Mouse (Mus musculus) testis, postnatal 14 days (tissue): ENCODE measurements around the gene Olfr983.

Experiments used
- DNase-seq: peaks from one replicate; pipeline ENCODE4 v3.0.0; 2021; ENCODE audit warnings: low spot score

Gene Olfr983

GRCm38 (mm10) chr9:40093495-40093894, at the start of gene Olfr983:
Olfr983 (minus strand) TSS chr9:40093595.
- no peak for DNase-seq

- no peak for DNase-seq
Observed at GRCm38 (mm10) chr9:40141544-40141943, 48.1 kb upstream of the Olfr983 start.

DNA sequence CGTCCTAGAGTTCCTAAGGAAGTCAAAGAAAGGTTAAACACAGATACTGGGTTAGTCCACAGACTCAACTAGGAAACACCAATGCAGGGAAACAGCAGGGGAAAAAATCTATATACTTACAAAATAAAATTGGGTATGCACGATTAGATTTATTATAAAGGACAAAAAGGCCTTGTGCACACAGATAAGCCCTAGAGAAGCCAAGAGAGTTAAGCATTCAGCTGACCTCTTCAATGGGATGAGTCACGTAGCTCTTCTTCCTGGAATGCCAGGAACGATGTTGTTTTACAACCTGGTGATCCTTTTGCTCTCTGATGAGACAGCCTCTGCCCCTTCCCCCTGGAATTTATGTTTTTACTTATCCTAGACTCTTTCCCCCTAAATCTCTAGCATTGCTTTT, 46.1 kb upstream of the Olfr983 start:
- DNase-seq: no peak

DNA sequence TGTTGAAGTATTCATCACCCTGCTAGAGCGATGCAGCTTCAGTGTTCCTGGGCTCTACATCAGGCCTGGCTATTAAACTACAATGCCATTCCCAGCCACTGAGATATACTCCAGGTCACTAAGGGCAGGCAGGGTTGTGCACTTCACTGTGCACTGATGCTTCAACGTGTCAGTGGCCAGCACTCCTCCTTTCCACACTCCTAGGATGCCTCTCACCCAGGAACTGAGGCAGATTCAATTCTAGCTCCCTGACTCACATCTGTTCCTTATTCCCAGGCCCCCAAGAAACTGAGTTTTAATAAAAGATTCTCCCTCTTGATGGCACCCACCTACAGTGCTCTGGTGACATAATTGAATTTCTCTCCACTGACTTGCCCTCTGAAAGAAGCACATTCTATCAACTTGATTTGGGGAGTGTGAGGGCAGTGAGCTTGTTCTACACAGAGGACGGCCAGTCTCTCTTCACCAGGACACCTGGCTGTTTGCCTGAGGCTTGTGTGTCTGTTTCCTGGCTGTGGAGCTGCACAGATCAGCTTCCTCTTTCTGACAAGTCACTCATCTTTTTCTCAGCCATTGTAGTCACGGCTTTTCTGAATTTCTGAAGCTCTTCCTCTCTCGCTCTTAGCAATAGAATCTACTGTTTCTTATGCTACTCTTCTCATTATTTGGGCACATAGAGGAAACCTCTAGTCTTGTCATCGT, 43.7 kb upstream of the Olfr983 start:
- DNase-seq: no peak

GRCm38 (mm10) chr9:40130556-40130955, 37.2 kb upstream of the Olfr983 start:
- DNase-seq: no peak

DNA sequence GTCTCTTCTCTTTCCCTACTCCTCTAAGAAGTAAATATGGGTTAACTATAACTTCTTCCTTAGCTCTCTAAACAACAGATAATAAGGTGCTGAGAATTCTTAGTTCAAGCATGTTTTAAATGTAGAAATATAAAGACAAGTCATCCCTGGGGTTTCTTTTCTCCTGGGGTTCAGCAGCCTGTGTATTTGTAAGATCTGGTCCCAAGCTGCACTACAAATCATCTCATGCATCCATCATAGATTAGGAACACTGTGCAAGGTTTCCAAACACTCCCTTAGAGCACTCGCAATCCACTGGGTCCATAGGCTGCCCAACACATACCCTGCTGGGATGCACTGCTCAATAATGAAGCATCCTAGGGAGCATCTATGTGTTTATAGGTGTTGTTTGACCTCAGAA, 36.7 kb upstream of the Olfr983 start, which contains the start of gene Olfr985:
Gene Olfr985, minus strand, starts transcription at position 101 of the 400 bp plus-strand sequence.
- DNase-seq: no peak

GRCm38 (mm10) chr9:40117287-40117659, 23.9 kb upstream of the Olfr983 start:
- no peak for DNase-seq

DNA sequence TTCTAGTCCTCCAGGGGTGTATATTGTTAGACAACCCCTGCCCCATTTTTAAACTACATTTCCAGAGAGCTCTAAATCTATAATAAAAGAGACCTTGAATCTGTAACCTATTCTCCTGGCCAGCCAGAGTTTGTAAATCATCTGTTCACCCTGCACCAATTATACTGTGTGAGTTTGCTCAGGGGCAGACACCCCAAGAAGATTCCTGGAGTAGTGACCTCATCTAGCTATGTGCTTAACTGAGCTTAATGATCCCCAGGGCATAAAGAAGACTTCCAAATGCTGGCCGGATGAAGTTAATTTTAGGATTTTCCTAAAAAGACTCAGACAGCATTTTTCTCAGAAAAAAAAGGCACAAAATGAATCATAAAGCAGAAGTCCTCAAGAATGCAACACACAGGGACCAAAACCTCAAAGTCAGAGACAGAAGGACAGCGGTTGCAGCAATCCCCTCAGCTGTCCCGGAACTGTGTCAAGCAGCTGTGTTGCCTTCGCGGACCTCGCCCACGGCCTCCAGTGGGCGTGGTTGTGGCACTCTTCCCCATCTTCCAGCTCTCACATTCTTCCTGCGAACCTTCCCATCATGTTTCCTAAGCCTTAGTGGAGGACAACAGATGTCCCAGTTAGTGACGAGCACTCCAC, 23.4 kb upstream of the Olfr983 start:
- DNase-seq: peak; percentile 9

DNA sequence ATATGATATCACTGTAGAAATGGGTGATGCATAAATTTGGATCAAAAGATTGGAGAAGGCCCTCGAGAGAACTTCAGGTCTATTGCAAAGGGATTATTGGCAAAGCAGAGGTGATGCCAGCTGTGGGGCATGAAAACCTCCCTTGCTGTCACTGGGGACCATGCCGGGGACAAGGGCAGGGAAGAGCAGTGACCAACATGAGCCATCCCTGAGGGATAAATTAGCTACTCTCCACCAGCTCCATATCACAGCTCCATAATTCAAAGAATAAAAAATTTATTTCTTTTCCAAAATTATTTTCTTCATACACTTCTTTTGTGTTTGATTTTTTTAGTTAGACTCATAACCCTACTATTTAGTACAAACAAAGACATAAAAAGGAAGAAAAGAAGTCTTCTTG, 20.7 kb upstream of the Olfr983 start, which contains the start of gene Olfr984:
Gene Olfr984, minus strand, starts transcription at position 101 of the 400 bp plus-strand sequence.
- no peak for DNase-seq

DNA sequence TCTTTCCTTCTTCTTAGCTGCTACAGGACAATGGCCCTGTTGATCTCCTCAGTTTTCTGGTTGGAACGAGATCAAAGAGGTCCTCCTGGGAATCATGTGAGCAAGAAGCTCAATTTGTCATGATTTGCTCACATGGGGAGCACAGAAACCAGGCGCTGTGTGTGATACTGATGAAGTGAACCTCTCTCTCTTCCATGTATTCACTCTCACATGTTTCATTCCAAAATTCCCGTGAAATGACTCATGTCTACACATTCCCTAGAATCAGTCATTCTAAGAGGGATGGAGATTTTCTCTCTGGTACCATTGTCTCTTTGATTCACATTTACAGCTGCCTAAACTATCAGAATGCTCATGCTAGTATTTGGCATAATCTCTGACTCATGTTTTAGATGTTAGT, 1.4 kb upstream of the Olfr983 start:
- DNase-seq: no peak

DNA sequence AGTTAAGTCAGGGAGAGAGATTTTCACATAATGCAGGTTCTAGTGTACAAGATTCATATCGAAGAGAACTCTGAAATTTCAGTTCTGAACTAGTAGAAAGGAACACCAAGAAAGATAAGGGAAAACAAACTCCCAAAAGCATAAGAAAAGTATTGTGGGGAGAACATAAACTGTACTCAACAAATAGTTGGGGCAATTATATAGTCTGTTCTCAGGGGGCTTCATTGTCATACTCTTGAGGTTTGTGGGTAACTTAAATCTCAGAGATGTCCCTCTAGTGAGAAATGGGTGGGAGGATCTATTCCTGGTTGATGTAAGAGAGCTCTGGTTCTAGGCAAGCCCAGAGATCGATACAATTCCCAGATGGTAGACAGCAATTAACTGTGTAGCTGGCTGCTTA, 19.9 kb downstream of the Olfr983 start, which contains the start of gene Olfr982:
Gene Olfr982, plus strand, starts transcription at position 301 of the 400 bp plus-strand sequence.
- DNase-seq: no peak

- DNase-seq: peak; percentile 35
Observed at GRCm38 (mm10) chr9:40050138-40050537, 43.3 kb downstream of the Olfr983 start.
